Mouse (Mus musculus): Measurements from ENCODE around the gene Lipo2. TPM values are rescaled to one million over a fixed set of nuclear protein-coding genes. Genes with fewer than 3 reads are reported as not detected.
A peak's percentile ranks its signal among the peaks of the same experiment; 100 is the strongest.
"Not testable (repeated sequence)": the region's sequence is repeated elsewhere in the genome, so short reads cannot be mapped to it uniquely, and the experiment has no call there.

Gene Lipo2
- polyA plus RNA-seq (2015; fragmentation: Nextera tagmentation; extraction: Ambion mirVana): 0.41 and 0.49 TPM in 2 replicates

- not testable (repeated sequence) for H3K4me2 ChIP-seq (ENCODE audit: low read depth, low read length); H3K9ac ChIP-seq (ENCODE audit: low read length); H3K4me1 ChIP-seq (ENCODE audit: control insufficient read depth, insufficient read depth, low read length); H3K9me3 ChIP-seq (replicated peaks; ENCODE audit: control insufficient read depth, low read length); H3K4me3 ChIP-seq (ENCODE audit: low read length); H3K27ac ChIP-seq (ENCODE audit: low read length); H3K36me3 ChIP-seq (ENCODE audit: control insufficient read depth, insufficient read depth); ATAC-seq (replicated peaks; ENCODE audit: extremely low read depth, insufficient read depth, low FRiP score); H3K27me3 ChIP-seq (ENCODE audit: control insufficient read depth, insufficient read depth, low read length)
- 90% methylated on average over 1 of the region's 1 CpGs for WGBS
These were observed at the start of gene Lipo2 for GRCm38 (mm10) chr19:33751259-33751658. TSS of gene Lipo2 (minus strand) at chr19:33751359.

GRCm38 (mm10) chr19:33787359-33787758 is 36.2 kb upstream of the Lipo2 start, which contains the start of gene Lipo1:
TSS of gene Lipo1 (minus strand) at chr19:33787459.
- H3K9me3 ChIP-seq (replicated peaks; ENCODE audit: control insufficient read depth, low read length); H3K4me2 ChIP-seq (ENCODE audit: low read depth, low read length); H3K36me3 ChIP-seq (ENCODE audit: control insufficient read depth, insufficient read depth); ATAC-seq (replicated peaks; ENCODE audit: extremely low read depth, insufficient read depth, low FRiP score); H3K4me3 ChIP-seq (ENCODE audit: low read length); H3K27ac ChIP-seq (ENCODE audit: low read length); H3K27me3 ChIP-seq (ENCODE audit: control insufficient read depth, insufficient read depth, low read length); H3K9ac ChIP-seq (ENCODE audit: low read length); H3K4me1 ChIP-seq (ENCODE audit: control insufficient read depth, insufficient read depth, low read length): not testable (repeated sequence)

- Histone ChIP-seq H3K27ac (ENCODE audit: low read length) (no peak overlapping the region), H3K4me3 (ENCODE audit: low read length) (no peak overlapping the region), H3K4me2 (ENCODE audit: low read depth, low read length) (no peak overlapping the region), H3K9ac (ENCODE audit: low read length) (no peak overlapping the region), H3K9me3 (replicated peaks; ENCODE audit: control insufficient read depth, low read length) (no peaks in the 10 kb centered on the region), H3K4me1 (ENCODE audit: control insufficient read depth, insufficient read depth, low read length) (no peaks in the 10 kb centered on the region), H3K36me3 (ENCODE audit: control insufficient read depth, insufficient read depth) (no peaks in the 10 kb centered on the region), H3K27me3 (ENCODE audit: control insufficient read depth, insufficient read depth, low read length) (no peaks in the 10 kb centered on the region)
- WGBS: 83% methylated on average over 12 of the region's 12 CpGs
- no peak for ATAC-seq (replicated peaks; ENCODE audit: extremely low read depth, insufficient read depth, low FRiP score)
These were observed 35.6 kb upstream of the Lipo2 start for GRCm38 (mm10) chr19:33786576-33787277.

GRCm38 (mm10) chr19:33761287-33762086 is 10.3 kb upstream of the Lipo2 start, which contains the start of gene Lipo3:
TSS of gene Lipo3 (minus strand) at chr19:33761951.
- Histone ChIP-seq H3K4me3 (ENCODE audit: low read length) (peak within 1 kb of the TSS; percentile 33), H3K4me2 (ENCODE audit: low read depth, low read length) (peak within 1 kb of the TSS; percentile 42)
- peak; percentile 89 for ATAC-seq (replicated peaks; ENCODE audit: extremely low read depth, insufficient read depth, low FRiP score)
- not testable (repeated sequence) for H3K27me3 ChIP-seq (ENCODE audit: control insufficient read depth, insufficient read depth, low read length); H3K9ac ChIP-seq (ENCODE audit: low read length); H3K27ac ChIP-seq (ENCODE audit: low read length); H3K9me3 ChIP-seq (replicated peaks; ENCODE audit: control insufficient read depth, low read length); H3K4me1 ChIP-seq (ENCODE audit: control insufficient read depth, insufficient read depth, low read length); H3K36me3 ChIP-seq (ENCODE audit: control insufficient read depth, insufficient read depth)
- WGBS: 32% methylated on average over 12 of the region's 41 CpGs

Other genes starting within 250 kb of the Lipo2 start
- gene Lipo4, start 233.6 kb downstream of the Lipo2 start, polyA plus RNA-seq (2015; fragmentation: Nextera tagmentation; extraction: Ambion mirVana): not detected in 2 replicates
- not detected in 2 replicates for gene Gm8978, start 126.1 kb downstream of the Lipo2 start, polyA plus RNA-seq (2015; fragmentation: Nextera tagmentation; extraction: Ambion mirVana)
- 12.3 and 15.2 TPM in 2 replicates for gene Lipo3, start 10.6 kb upstream of the Lipo2 start, polyA plus RNA-seq (2015; fragmentation: Nextera tagmentation; extraction: Ambion mirVana)
- gene Lipo1, start 36.1 kb upstream of the Lipo2 start, polyA plus RNA-seq (2015; fragmentation: Nextera tagmentation; extraction: Ambion mirVana): not detected in 2 replicates
- not detected in 2 replicates for gene Lipf, start 209.8 kb upstream of the Lipo2 start, polyA plus RNA-seq (2015; fragmentation: Nextera tagmentation; extraction: Ambion mirVana)

Data from heart, embryonic 16.5 days (tissue).